Mouse (Mus musculus) spleen, embryonic (tissue): ENCODE measurements around the gene Ankrd44.

Experiments used
- CTCF ChIA-PET: fragments of 350-600 bp; sonication (Branson Sonifier 250); formaldehyde crosslinking; loops from one replicate; lab custom pipeline; 2022; lab: Charles Lee

Ankrd44 gene

GRCm38 (mm10) chr1:54665095-54665494, 261.1 kb downstream of the Ankrd44 start:
- CTCF ChIA-PET: interaction anchor here (1.1 to 1.3 kb wide), 2 partner anchors 42 to 215 kb away, joined by 3 to 5 read pairs; no protein-coding TSS in a partner anchor

GRCm38 (mm10) chr1:54660674-54661073, 265.5 kb downstream of the Ankrd44 start:
- CTCF ChIA-PET: no interaction called here

- CTCF ChIA-PET: no interaction called here
These were observed 267.6 kb downstream of the Ankrd44 start for GRCm38 (mm10) chr1:54658558-54658957.

GRCm38 (mm10) chr1:54648237-54648636, 277.9 kb downstream of the Ankrd44 start:
- CTCF ChIA-PET: no interaction called here

GRCm38 (mm10) chr1:54647335-54647745, 278.8 kb downstream of the Ankrd44 start:
- CTCF ChIA-PET: interaction anchor here (0.6 kb wide), 1 partner anchor 34 kb away, joined by 6 read pairs; no protein-coding TSS in a partner anchor

GRCm38 (mm10) chr1:54640184-54640795, 285.9 kb downstream of the Ankrd44 start:
- CTCF ChIA-PET: interaction anchor here (0.6 kb wide), 1 partner anchor 124 kb away, joined by 3 read pairs; no protein-coding TSS in a partner anchor

- CTCF ChIA-PET: no interaction called here
These were observed 286.6 kb downstream of the Ankrd44 start for GRCm38 (mm10) chr1:54639506-54640078.

GRCm38 (mm10) chr1:54639076-54639475, 287.1 kb downstream of the Ankrd44 start:
- CTCF ChIA-PET: interaction anchor here (0.5 kb wide), 1 partner anchor 55 kb away, joined by 5 read pairs; no protein-coding TSS in a partner anchor

GRCm38 (mm10) chr1:54637340-54637739, 288.8 kb downstream of the Ankrd44 start:
- CTCF ChIA-PET: interaction anchor here (0.6 kb wide), 1 partner anchor 223 kb away, joined by 3 read pairs; no protein-coding TSS in a partner anchor

GRCm38 (mm10) chr1:54629106-54629505, 297.1 kb downstream of the Ankrd44 start:
- CTCF ChIA-PET: no interaction called here

- CTCF ChIA-PET: no interaction called here
These were observed 311.2 kb downstream of the Ankrd44 start for GRCm38 (mm10) chr1:54614963-54615362.

GRCm38 (mm10) chr1:54612344-54612743, 313.8 kb downstream of the Ankrd44 start:
- CTCF ChIA-PET: no interaction called here

- CTCF ChIA-PET: no interaction called here
These were observed 314.3 kb downstream of the Ankrd44 start for GRCm38 (mm10) chr1:54611891-54612290.

- CTCF ChIA-PET: no interaction called here
These were observed 319.3 kb downstream of the Ankrd44 start for GRCm38 (mm10) chr1:54606936-54607335.

GRCm38 (mm10) chr1:54601692-54602091, 324.5 kb downstream of the Ankrd44 start:
- CTCF ChIA-PET: no interaction called here

- CTCF ChIA-PET: no interaction called here
These were observed 325.9 kb downstream of the Ankrd44 start for GRCm38 (mm10) chr1:54600275-54600674.

GRCm38 (mm10) chr1:54597594-54598217, 328.5 kb downstream of the Ankrd44 start:
- CTCF ChIA-PET: no interaction called here

- CTCF ChIA-PET: no interaction called here
These were observed 330.0 kb downstream of the Ankrd44 start for GRCm38 (mm10) chr1:54596151-54596550.
